8 mouse cellular contexts compared by ENCODE assay signal in genomic region chr12:70374976-70375375, GRCm38 (mm10). TPM values are rescaled to one million over a fixed set of nuclear protein-coding genes. Genes with fewer than 3 reads are reported as not detected.
"Had no signal": no experiment of that assay in that cellular context is flagged by ENCODE, and none has a peak within 500 bp of the region (broad histone marks: within the 10 kb centered on the region; RNA-seq: fewer than 3 reads in every experiment).

No protein-coding gene starts in this region.

- DNase-seq: liver, postnatal 0 days; lung, adult 2 months; lung, postnatal 14 days; lung, postnatal 36 days; thymus, adult 2 months; thymus, postnatal 25 days; thymus, postnatal 4 days had no signal

RNA-seq across cellular contexts. Expression of gene Trim9, which starts 27.6 kb away (rescaled TPM):
- total RNA-seq: monocyte, adult 5-6 weeks had no signal
